Mouse (Mus musculus): ENCODE data around the gene Acp7.
"Not testable (repeated sequence)": the region's sequence is repeated elsewhere in the genome, so short reads cannot be mapped to it uniquely, and the experiment has no call there.

DNA sequence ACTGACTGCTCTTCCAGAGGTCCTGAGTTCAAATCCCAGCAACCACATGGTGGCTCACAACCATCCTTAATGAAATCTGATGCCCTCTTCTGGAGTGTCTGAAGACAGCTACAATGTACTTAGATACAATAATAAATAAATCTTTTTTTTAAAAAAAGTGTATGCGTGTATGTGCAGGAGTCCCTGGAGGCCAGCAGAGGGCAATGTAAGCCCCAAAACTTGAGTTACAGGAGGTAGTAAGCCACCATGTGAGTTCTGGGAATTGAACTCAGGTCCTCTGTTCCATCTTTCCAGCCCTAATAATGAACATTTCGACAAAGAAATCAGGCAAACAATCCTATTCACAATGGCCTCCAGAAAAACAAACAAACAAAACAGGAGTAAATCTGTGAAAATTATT lies 27.3 kb downstream of the Acp7 start:
- TF ChIP-seq POLR2A (IDR thresholded peaks at IDR 0.05; ENCODE audit: low read depth, low read length); CTCF (IDR thresholded peaks at IDR 0.05; ENCODE audit: borderline replicate concordance, insufficient read depth, low read length): not testable (repeated sequence)
